Mouse (Mus musculus) hindbrain, embryonic 10.5 days (tissue): Measurements from ENCODE around the gene Eml1. TPM values are rescaled to one million over a fixed set of nuclear protein-coding genes. Genes with fewer than 3 reads are reported as not detected.
"Not testable (repeated sequence)": the region's sequence is repeated elsewhere in the genome, so short reads cannot be mapped to it uniquely, and the experiment has no call there.

Experiments
- DNase-seq: peaks from one replicate; pipeline ENCODE4 v3.0.0-alpha.2; 2017; ENCODE audit warnings: low spot score
- H3K27ac ChIP-seq: fragments of 300-500 bp; sonication (generic); 2 replicates; pipeline ENCODE4 v1.5.1; 2016; ENCODE audit warnings: mild to moderate bottlenecking, moderate library complexity
- H3K27me3 ChIP-seq: fragments of 300-500 bp; sonication (generic); 2 replicates; pipeline ENCODE4 v1.6.1; 2016; ENCODE audit warnings: mild to moderate bottlenecking; ENCODE audit not compliant: poor library complexity, insufficient read depth, severe bottlenecking
- H3K36me3 ChIP-seq: fragments of 300-500 bp; sonication (generic); 2 replicates; pipeline ENCODE4 v1.6.1; 2016; ENCODE audit warnings: mild to moderate bottlenecking, moderate library complexity
- H3K4me1 ChIP-seq: fragments of 300-500 bp; sonication (generic); replicated peaks from 2 replicates; pipeline ENCODE4 v1.6.1; 2016; ENCODE audit warnings: mild to moderate bottlenecking
- H3K4me3 ChIP-seq: fragments of 300-500 bp; sonication (generic); 2 replicates; pipeline ENCODE4 v1.5.1; 2016; ENCODE audit warnings: mild to moderate bottlenecking, moderate library complexity
- H3K9me3 ChIP-seq: fragments of 300-500 bp; sonication (generic); 2 replicates; pipeline ENCODE4 v1.6.1; 2016; ENCODE audit warnings: mild to moderate bottlenecking, moderate library complexity
- WGBS: fragments of 180-500 bp; shearing (Covaris S2); methylation state at CpG from one replicate; pipeline ENCODE4 v1.1.7; 2016; 5-methylcytosine and 5-hydroxymethylcytosine counted together
- polyA plus RNA-seq: library from polyadenylated mRNA; unstranded; fragments of >200 nt; fragmentation: Nextera tagmentation; extraction: Ambion mirVana; gene quantifications from 2 replicates; pipeline ENCODE4 v1.2.1, GENCODE M21; 2016

Eml1 gene
- polyA plus RNA-seq, 1 experiment from 2014 or later: 104 TPM

GRCm38 (mm10) chr12:108503064-108503463, 132.3 kb downstream of the Eml1 start:
- H3K4me1 ChIP-seq: peaks cover 19% of the 10 kb centered on the region
- WGBS: 52% methylated on average over 10 of the region's 10 CpGs
- H3K27ac ChIP-seq: no peak overlapping the region
- H3K9me3 ChIP-seq: no peaks in the 10 kb centered on the region
- no peak overlapping the region for H3K4me3 ChIP-seq
- H3K27me3 ChIP-seq: no peaks in the 10 kb centered on the region
- H3K36me3 ChIP-seq: peaks cover 41% of the 10 kb centered on the region
- DNase-seq: no peak

GRCm38 (mm10) chr12:108503582-108503981, 132.8 kb downstream of the Eml1 start:
- DNase-seq: no peak
- Histone ChIP-seq H3K27ac (no peak overlapping the region), H3K36me3 (peaks cover 39% of the 10 kb centered on the region), H3K27me3 (no peaks in the 10 kb centered on the region), H3K9me3 (no peaks in the 10 kb centered on the region), H3K4me3 (no peak overlapping the region), H3K4me1 (peaks cover 18% of the 10 kb centered on the region)
- 66% methylated on average over 16 of the region's 16 CpGs for WGBS

- Histone ChIP-seq H3K27me3 (no peaks in the 10 kb centered on the region), H3K36me3 (peaks cover 42% of the 10 kb centered on the region), H3K4me1 (peaks cover 20% of the 10 kb centered on the region), H3K4me3 (no peak overlapping the region), H3K27ac (no peak overlapping the region), H3K9me3 (no peaks in the 10 kb centered on the region)
- 84% methylated on average over 2 of the region's 2 CpGs for WGBS
- no peak for DNase-seq
Observed at GRCm38 (mm10) chr12:108505846-108506245, 135.1 kb downstream of the Eml1 start.

GRCm38 (mm10) chr12:108507046-108507445, 136.3 kb downstream of the Eml1 start:
- not testable (repeated sequence) for H3K9me3 ChIP-seq, DNase-seq, H3K4me3 ChIP-seq, H3K27ac ChIP-seq, H3K27me3 ChIP-seq
- WGBS: 91% methylated on average over 3 of the region's 3 CpGs
- Histone ChIP-seq H3K4me1 (peaks cover 20% of the 10 kb centered on the region), H3K36me3 (peaks cover 48% of the 10 kb centered on the region)

- no peak overlapping the region for H3K27ac ChIP-seq
- H3K4me1 ChIP-seq: 0 out of 2 replicates have a peak, but pooled peaks cover 2% of the 10 kb centered on the region
- H3K27me3 ChIP-seq: no peaks in the 10 kb centered on the region
- H3K9me3 ChIP-seq: no peaks in the 10 kb centered on the region
- no peak for DNase-seq
- peaks cover 63% of the 10 kb centered on the region for H3K36me3 ChIP-seq
- H3K4me3 ChIP-seq: no peak overlapping the region
- 74% methylated on average over 7 of the region's 7 CpGs for WGBS
Observed at GRCm38 (mm10) chr12:108510571-108510970, 139.8 kb downstream of the Eml1 start.

- peaks cover 65% of the 10 kb centered on the region for H3K36me3 ChIP-seq
- WGBS: 10% methylated on average over 3 of the region's 3 CpGs
- H3K27me3 ChIP-seq: no peaks in the 10 kb centered on the region
- H3K27ac ChIP-seq: no peak overlapping the region
- no peak overlapping the region for H3K4me3 ChIP-seq
- DNase-seq: no peak
- H3K9me3 ChIP-seq: no peaks in the 10 kb centered on the region
- 0 out of 2 replicates have a peak, but pooled peaks cover 2% of the 10 kb centered on the region for H3K4me1 ChIP-seq
Observed at GRCm38 (mm10) chr12:108511009-108511408, 140.3 kb downstream of the Eml1 start.

GRCm38 (mm10) chr12:108515464-108515863, 144.7 kb downstream of the Eml1 start:
- WGBS: 94% methylated on average over 12 of the region's 12 CpGs
- Histone ChIP-seq H3K4me3 (no peak overlapping the region), H3K36me3 (peaks cover 90% of the 10 kb centered on the region), H3K27ac (no peak overlapping the region), H3K27me3 (no peaks in the 10 kb centered on the region), H3K4me1 (0 out of 2 replicates have a peak, but pooled peaks cover 2% of the 10 kb centered on the region), H3K9me3 (no peaks in the 10 kb centered on the region)
- no peak for DNase-seq

- Histone ChIP-seq H3K27ac (no peak overlapping the region), H3K36me3 (peaks cover 100% of the 10 kb centered on the region), H3K4me3 (no peak overlapping the region), H3K27me3 (no peaks in the 10 kb centered on the region), H3K9me3 (peaks cover 15% of the 10 kb centered on the region; the same call in 1 of the 2 replicates), H3K4me1 (no peaks in the 10 kb centered on the region)
- WGBS: 71% methylated on average over 8 of the region's 8 CpGs
- DNase-seq: no peak
Observed at GRCm38 (mm10) chr12:108519374-108519773, 148.6 kb downstream of the Eml1 start.

GRCm38 (mm10) chr12:108529214-108529613, 158.5 kb downstream of the Eml1 start:
- H3K27me3 ChIP-seq: no peaks in the 10 kb centered on the region
- peak; percentile 71 for DNase-seq
- peaks cover 92% of the 10 kb centered on the region for H3K36me3 ChIP-seq
- H3K4me3 ChIP-seq: no peak overlapping the region
- no peaks in the 10 kb centered on the region for H3K4me1 ChIP-seq
- H3K27ac ChIP-seq: no peak overlapping the region
- 51% methylated on average over 8 of the region's 8 CpGs for WGBS
- H3K9me3 ChIP-seq: no peaks in the 10 kb centered on the region

- DNase-seq: no peak
- 90% methylated on average over 11 of the region's 11 CpGs for WGBS
- H3K27me3 ChIP-seq: no peaks in the 10 kb centered on the region
- H3K4me3 ChIP-seq: no peak overlapping the region
- H3K27ac ChIP-seq: no peak overlapping the region
- peaks cover 97% of the 10 kb centered on the region for H3K36me3 ChIP-seq
- H3K9me3 ChIP-seq: no peaks in the 10 kb centered on the region
- no peaks in the 10 kb centered on the region for H3K4me1 ChIP-seq
Observed at GRCm38 (mm10) chr12:108534484-108534883, 163.7 kb downstream of the Eml1 start.

GRCm38 (mm10) chr12:108536461-108536860, 165.7 kb downstream of the Eml1 start:
- Histone ChIP-seq H3K4me1 (no peaks in the 10 kb centered on the region), H3K27ac (no peak overlapping the region), H3K27me3 (no peaks in the 10 kb centered on the region), H3K4me3 (no peak overlapping the region), H3K36me3 (peaks cover 84% of the 10 kb centered on the region), H3K9me3 (no peaks in the 10 kb centered on the region)
- WGBS: 74% methylated on average over 10 of the region's 10 CpGs
- DNase-seq: no peak

GRCm38 (mm10) chr12:108541088-108541487, 170.3 kb downstream of the Eml1 start:
- DNase-seq: peak; percentile 56
- Histone ChIP-seq H3K4me3 (no peak overlapping the region), H3K27ac (no peak overlapping the region), H3K36me3 (peaks cover 44% of the 10 kb centered on the region), H3K27me3 (no peaks in the 10 kb centered on the region), H3K9me3 (no peaks in the 10 kb centered on the region), H3K4me1 (peaks cover 7% of the 10 kb centered on the region)
- WGBS: 28% methylated on average over 6 of the region's 6 CpGs

GRCm38 (mm10) chr12:108546508-108547153, 175.9 kb downstream of the Eml1 start:
- DNase-seq: peak; percentile 40
- Histone ChIP-seq H3K4me3 (0 out of 2 replicates have a peak overlapping the region, but pooled peaks have one; percentile 6), H3K36me3 (0 out of 2 replicates have a peak, but pooled peaks cover 3% of the 10 kb centered on the region), H3K4me1 (peaks cover 27% of the 10 kb centered on the region), H3K27ac (peak overlapping the region; percentile 84), H3K9me3 (0 out of 2 replicates have a peak, but pooled peaks cover 14% of the 10 kb centered on the region), H3K27me3 (no peaks in the 10 kb centered on the region)
- WGBS: 16% methylated on average over 10 of the region's 10 CpGs
